Mouse (Mus musculus): ENCODE data around the gene Sec61a2. TPM values are rescaled to one million over a fixed set of nuclear protein-coding genes. Genes with fewer than 3 reads are reported as not detected.

The Sec61a2 gene
- total RNA-seq, 1 experiment from 2014 or later: 24.0 TPM

DNA sequence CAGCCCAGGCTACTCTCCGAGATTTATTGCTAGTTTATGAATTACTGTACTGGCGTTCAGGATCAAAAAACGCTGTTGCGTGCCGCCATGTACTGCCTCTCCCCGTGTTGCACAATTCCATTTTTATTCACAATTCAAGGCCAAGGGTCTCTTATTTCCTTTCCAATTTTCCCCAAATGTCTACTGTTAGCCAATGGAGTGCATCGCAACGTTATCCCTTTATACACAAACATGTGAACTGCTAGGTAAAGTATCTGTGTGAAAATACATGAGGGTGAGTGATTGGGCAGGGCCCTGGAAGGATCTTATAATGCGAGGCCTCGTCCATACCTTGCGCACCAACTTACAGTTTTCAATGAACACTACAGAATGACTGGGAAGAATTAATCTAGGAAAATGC is 936 bp downstream of the Sec61a2 start:
- ATAC-seq (replicated peaks; ENCODE audit: low read depth, poor library complexity, severe bottlenecking): no peak

DNA sequence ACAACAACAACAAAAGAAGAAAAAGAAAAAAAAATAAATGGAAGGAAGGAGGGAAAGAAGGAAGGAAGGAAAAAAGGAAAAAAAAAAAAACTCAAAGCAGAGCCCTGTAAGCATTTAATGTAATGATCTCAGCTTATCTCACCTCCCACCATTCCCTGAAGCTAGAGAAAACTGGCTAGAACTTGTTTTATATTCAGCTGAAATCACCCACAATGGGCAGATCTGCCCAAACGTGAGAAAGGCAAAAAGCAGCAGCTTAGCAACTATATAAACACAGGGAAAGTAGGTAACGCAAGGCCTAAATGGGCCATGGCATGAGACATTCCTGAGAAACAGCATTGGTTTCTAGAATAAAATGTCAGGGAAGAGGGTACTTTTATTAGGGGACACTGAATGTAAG is 5.8 kb downstream of the Sec61a2 start:
- ATAC-seq (replicated peaks; ENCODE audit: low read depth, poor library complexity, severe bottlenecking): no peak

DNA sequence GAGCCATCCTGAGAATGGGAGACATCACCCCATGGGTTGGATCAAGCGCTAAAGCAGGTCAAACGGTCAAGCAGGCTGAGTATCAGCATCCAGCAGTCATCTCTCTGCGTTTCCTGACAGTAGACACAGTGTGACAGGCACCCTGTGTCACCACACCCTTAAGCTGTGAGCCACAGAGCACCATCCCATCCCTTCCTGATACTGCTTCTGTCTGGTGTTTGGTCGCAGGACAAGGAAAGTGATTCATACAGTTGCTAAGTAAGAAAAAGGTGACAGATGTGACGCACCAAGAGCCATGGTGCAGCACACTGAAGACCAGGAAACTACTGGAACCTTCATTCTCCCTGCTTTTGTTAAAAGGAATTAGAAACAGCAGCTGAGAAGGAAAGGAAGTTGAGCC is 6.4 kb downstream of the Sec61a2 start:
- ATAC-seq (replicated peaks; ENCODE audit: low read depth, poor library complexity, severe bottlenecking): no peak

DNA sequence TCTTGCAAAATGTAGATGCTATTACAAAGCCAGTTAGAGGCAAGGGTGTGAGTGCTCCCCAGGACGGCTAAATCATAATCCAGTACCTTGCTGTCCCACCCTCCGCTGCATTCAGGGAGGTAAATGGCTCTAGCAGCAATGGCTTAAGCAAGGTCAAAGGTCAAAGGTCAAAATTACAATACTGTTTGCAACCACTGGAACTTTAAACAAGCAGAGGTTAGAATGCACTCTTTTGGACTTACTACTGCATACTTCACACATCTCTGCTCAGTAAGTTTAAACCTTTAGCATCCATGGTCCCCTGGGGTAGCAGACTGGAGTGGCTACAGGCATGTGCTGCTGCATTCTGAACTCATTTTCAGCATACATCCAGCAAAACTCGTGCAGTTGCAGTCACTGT is 17.8 kb downstream of the Sec61a2 start:
- no peak for ATAC-seq (replicated peaks; ENCODE audit: low read depth, poor library complexity, severe bottlenecking)

DNA sequence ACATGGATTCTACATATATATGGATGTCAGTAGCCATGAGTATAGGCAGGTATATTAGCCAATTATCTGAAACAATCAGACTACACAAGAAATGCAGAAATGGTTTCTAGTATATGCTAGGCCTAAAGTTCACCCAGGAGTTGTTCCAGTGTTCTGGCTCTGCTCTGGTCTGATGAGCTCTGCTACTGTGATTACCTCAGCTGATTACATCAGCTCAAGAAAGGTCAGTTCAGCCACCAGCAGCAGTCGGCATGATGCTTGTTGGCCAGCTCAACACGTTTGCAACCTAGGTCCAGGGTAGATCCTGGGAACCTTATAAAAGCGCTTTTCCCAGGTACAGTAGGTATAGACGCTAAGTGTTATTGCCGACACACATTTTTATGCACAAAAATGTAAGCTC is 25.5 kb downstream of the Sec61a2 start:
- ATAC-seq (replicated peaks; ENCODE audit: low read depth, poor library complexity, severe bottlenecking): no peak

DNA sequence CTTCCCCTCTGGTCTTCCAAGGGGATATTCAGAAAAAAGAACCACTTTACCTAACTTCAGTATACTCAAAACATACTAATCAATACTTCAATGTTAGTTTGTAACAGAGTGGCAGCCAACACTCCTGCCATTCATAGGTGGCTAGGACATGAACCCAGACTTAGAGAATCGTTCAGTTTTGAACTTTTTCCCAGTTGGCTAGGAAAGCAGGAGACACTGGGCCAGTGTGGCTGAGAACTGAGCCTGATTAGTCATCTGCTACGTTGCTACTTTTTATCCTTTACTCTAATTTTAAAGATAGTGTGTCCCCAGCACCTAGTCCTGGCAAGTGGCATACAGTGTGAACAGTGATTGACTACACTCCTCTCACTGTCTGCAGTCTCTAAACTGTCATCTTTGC is 27.6 kb downstream of the Sec61a2 start:
- no peak for ATAC-seq (replicated peaks; ENCODE audit: low read depth, poor library complexity, severe bottlenecking)

DNA sequence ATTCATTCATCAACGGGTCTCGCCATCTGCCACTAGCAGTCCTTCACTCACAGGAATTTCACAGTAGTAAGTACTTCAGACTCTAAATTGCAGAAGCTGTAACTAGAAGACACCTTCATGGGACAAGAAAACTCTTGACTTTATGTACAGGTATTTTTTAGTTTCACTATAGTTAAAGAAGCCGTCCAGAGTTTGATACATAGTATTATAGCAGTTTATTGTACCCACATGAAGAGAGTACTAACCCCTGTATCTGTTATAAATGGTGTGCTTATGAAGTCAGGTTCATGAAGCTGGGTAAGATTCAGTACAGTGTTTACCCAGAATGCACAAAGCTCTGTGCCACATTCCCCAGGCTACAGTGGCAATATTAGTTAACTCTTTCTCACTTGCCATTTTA is 32.4 kb downstream of the Sec61a2 start, which contains the start of gene Gm13199:
TSS of gene Gm13199 (minus strand) at position 101 of the 400 bp plus-strand sequence.
- ATAC-seq (replicated peaks; ENCODE audit: low read depth, poor library complexity, severe bottlenecking): no peak

DNA sequence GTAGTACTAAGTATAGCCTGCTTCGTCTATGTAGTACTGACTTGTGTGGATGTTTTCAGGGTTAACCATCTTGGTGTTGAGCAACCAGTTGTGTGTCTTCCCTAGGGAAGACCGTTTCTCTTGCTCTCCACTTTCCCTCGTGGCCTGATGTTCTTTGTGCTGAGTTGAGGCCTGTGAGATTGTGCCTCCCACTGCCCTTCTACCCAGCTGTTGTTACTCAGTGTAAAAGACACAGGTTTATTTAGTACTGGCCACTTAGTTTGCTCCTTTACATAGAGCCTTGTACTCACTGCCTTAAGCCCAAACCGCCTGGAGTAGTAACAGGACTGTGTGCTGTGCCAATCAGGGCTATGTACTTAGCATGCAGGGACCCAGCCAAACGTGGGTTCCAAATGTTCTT is 43.4 kb downstream of the Sec61a2 start:
- no peak for ATAC-seq (replicated peaks; ENCODE audit: low read depth, poor library complexity, severe bottlenecking)

DNA sequence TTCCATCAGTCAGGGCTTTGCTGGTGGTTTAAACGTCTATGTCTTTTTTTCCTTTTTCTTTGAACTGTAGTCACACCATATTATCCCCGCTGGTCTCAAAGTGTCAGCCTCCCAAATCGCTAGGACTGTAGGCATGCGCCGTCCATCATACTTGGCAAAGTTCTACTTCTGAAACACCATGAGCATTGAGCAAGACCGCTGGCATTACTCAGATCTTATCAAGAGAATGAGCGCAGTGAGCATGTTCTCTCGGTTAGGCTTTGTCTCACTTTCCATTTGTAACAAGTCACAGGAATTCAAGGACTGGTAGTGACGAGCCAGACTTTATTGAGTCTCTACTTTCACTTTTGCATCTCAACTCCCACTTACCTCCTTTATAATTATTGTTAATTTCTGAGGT is 44.1 kb downstream of the Sec61a2 start:
- ATAC-seq (replicated peaks; ENCODE audit: low read depth, poor library complexity, severe bottlenecking): no peak

DNA sequence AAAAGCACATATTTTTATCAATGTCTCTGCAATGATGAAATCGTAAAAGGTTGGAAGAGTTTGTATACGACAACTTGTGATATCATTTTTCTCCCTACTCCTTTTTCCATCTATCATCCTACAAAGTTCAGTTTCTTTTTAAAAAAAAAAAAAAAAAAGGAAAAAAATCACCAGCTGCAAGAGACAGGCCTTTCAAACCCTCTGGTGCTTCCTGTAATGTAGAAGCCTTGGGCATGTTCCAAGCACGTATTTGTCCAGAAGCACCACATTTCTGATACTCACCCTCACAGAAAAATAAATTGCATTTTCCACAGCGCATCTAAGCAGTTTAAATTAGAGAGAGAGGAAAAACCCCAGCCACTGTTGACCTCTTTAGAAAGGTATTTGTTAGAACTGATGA is 49.4 kb downstream of the Sec61a2 start:
- no peak for ATAC-seq (replicated peaks; ENCODE audit: low read depth, poor library complexity, severe bottlenecking)

DNA sequence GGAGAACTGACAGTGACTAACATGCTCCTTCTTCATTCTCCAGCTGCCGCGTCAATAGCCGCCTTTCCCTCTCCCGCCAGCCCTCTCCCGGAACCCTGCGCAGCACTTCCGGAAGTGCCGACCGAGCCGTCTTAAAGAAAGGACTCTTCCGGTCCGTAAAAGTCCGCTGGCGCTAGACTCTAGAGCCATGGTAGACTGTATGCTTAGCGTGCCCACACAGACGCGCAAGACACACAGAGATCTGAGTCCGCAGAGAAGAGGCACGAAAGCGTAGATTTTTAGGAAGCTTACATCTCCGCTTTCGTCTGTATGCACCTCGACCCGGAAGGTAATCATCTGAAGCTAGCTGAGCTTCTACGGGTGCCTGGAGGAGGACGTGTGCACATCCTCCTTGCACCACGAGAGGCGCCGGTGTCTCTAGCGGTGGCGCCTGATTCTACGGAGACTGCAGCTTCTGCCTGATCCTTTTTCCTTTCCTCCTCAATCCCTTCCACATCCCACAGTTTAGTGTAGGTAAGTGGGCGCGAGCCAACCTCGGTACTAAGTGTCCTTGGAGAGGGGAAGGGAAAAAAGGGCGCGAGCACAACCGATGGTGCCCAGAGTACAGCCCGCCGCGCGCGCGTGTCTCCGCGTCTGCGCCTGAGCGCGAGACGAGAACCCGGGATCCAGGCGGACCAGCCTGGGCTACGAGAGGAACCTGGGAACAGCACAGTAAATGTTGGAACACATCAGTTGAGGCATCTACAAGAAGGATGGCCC is 50.2 kb downstream of the Sec61a2 start, which contains the start of the genes Nudt5 and Cdc123:
TSS of gene Nudt5 (plus strand) at position 147 of the 759 bp plus-strand sequence.
TSS of gene Cdc123 (minus strand) at position 292 of the 759 bp plus-strand sequence.
- ATAC-seq (replicated peaks; ENCODE audit: low read depth, poor library complexity, severe bottlenecking): peak; percentile 99

DNA sequence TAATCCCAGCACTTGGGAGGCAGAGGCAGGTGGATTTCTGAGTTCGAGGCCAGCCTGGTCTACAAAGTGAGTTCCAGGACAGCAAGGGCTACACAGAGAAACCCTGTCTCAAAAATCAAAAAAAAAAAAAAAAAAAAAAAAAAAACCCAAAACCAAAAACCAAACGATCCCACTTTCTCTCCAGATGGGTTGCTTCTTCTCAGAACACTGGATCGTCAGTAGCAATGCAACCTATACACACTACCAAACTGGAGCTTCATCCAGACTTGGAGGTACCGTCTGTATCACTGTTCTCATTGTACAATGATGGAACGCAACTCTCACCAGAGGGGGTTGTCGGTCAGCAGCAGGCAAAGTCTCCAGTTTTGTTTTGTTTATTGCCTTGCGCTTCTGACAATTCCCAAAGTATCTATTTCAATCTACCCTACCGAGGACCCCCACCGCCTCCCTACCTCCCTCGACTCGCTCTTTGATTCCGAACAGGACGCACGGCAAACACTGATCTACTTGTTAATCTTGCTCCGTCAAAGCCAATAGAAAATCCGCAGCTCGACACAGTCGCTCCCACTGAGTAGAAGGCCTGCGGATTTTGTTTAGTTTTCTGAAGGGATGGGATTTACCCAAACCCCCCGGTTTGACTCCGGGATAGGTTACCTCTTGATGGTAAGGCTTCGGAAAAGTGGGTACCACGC is 50.9 kb downstream of the Sec61a2 start:
- peak; percentile 19 for ATAC-seq (replicated peaks; ENCODE audit: low read depth, poor library complexity, severe bottlenecking)

DNA sequence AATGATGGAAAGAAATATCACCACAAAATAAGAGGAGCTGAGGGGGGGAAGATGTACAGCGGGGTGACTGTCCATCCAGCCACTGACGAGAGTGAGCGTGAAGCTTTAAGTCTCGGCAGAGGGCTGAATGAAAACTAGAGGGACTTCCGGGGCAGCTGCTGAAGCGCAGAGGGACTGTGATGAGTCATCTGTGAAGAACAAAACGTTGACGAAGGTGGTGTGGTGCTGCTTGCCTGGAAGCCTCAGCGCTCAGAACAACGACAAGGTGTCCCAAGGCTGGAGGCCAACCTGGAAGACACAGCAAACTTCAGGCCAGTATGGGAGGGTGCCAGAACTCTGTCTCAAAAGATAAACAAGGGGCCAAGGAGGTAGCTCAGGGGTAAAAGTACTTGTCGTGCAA is 54.4 kb downstream of the Sec61a2 start:
- ATAC-seq (replicated peaks; ENCODE audit: low read depth, poor library complexity, severe bottlenecking): no peak

DNA sequence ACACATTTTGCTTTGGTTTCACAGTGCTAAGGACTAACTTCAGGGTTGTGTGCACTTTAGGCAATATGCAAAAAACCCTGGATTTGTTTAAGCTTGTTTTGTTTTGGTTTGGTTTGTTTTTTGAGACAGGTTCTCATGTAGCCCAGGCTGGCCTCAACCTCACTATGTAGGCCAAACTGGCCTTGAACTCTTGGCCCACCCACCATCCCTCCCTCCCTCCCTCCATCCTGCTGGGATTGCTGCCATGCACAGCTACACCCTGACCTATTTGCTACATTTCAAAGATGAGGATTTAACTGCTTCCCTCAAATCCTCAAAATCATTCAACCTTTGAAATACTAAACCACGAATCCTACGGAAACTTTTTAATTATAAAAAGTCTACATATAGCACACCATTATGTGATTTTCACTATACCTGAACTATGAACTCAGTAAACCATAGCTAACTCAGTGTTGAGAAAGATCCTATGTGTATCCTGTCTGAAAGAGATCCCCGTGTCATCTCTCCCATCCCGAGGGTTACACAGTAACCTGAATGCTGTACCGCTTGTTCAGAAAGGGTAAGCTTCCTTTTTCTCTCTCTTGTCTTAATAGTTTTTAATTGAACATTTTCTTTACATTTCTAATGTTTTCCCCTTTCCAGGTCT is 69.8 kb downstream of the Sec61a2 start:
- no peak for ATAC-seq (replicated peaks; ENCODE audit: low read depth, poor library complexity, severe bottlenecking)

DNA sequence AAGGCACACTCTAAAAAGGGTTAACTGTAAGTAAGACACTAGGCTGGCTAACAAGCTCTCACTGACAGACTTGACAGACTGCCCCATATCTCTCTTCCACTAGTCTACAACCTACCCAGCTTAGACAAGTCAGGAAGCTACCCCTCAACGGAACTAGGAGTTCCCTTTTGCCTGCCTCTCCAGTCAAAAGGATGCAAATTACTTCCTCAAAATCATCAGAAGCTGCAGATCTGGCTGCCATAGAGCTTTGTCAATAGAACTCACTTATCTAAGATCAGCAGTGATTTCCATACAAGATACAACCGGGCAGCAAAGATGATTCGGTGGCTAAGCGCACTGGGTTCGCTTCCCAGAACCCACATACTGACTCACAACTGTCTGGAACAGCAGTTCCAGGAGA is 70.5 kb downstream of the Sec61a2 start:
- peak; percentile 97 for ATAC-seq (replicated peaks; ENCODE audit: low read depth, poor library complexity, severe bottlenecking)

DNA sequence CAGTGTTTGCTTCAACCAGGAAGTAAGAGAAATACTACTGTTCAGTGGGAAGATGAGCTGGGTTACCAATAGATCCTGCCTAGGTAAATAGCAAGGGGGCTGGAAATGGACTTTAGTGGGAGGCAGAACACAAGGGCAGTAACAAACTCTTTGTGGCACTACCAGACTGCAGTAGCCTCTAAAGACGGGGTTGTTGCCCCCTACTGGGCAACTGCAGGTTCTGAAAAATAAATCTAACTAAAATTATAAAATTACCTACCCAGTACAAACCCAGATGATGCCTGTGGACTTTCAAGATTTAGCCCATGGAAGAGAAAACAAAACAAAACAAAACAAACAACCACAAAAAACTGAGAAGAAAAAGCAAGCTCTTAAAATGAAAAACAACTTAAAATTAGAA is 71.0 kb downstream of the Sec61a2 start:
- peak; percentile 68 for ATAC-seq (replicated peaks; ENCODE audit: low read depth, poor library complexity, severe bottlenecking)

DNA sequence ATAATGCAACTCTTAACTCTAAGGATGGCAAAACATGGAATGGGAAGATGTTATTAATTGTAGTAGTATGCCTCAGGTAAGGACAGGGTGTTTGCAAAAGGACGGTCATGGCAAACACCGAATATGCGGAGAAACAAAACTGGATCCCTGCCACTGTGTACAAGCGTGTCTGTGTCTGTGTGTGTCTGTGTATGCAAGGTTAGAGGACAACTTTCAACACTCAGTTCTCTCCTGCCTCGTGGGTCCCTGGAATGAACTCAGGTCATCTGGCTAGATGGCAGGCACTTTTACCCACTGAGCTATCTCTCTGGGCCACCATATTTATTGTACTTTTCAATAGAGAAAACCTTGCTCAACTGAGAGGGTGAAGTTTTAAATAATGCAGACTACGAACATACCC is 72.8 kb downstream of the Sec61a2 start:
- ATAC-seq (replicated peaks; ENCODE audit: low read depth, poor library complexity, severe bottlenecking): no peak

DNA sequence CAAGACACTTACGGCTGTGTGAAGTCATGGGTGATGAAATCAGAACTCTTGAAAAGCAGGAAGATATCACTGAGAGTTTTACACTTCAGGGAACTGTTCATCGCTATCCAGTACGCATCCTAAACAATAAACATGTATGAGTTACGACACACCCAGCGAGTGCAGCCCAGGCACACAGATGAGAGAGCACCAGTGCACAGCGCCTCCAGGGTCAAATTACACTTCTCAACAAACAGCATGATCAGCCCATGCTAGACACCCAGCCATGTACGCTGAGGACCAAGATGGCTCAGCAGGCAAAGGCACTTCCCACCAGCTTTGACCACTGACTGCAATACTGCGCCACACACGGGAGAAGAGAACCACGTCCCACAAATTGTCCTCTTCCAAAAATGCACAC is 74.0 kb downstream of the Sec61a2 start:
- no peak for ATAC-seq (replicated peaks; ENCODE audit: low read depth, poor library complexity, severe bottlenecking)

Data from common myeloid progenitor, adult 5-6 weeks (primary cell).